Mouse (Mus musculus) midbrain, embryonic 11.5 days (tissue): ENCODE results near the gene Ptprj. TPM values are rescaled to one million over a fixed set of nuclear protein-coding genes. Genes with fewer than 3 reads are reported as not detected.
"Not testable (repeated sequence)": the region's sequence is repeated elsewhere in the genome, so short reads cannot be mapped to it uniquely, and the experiment has no call there.

ENCODE experiments used
- ATAC-seq: fragments of 200-750 bp; cut with Nextera tagmentation; 2 replicates; pipeline ENCODE4 v1.8.0; 2017; ENCODE audit warnings: moderate TSS enrichment, moderate library complexity; ENCODE audit not compliant: low FRiP score
- DNase-seq: peaks from one replicate; pipeline ENCODE4 v3.0.0; 2015; ENCODE audit warnings: low spot score; ENCODE audit errors: missing footprints
- H3K27ac ChIP-seq: fragments of 300-500 bp; sonication (generic); 2 replicates; pipeline ENCODE4 v1.5.1; 2014; ENCODE audit warnings: low read depth, low read length
- H3K27me3 ChIP-seq: fragments of 300-500 bp; sonication (generic); 2 replicates; pipeline ENCODE4 v1.6.1; 2014; ENCODE audit warnings: mild to moderate bottlenecking, low read length, moderate library complexity, mixed read lengths; ENCODE audit not compliant: control insufficient read depth, insufficient read depth
- H3K36me3 ChIP-seq: fragments of 300-500 bp; sonication (generic); 2 replicates; pipeline ENCODE4 v1.6.1; 2014; ENCODE audit warnings: mild to moderate bottlenecking, low read length, moderate library complexity, mixed read lengths; ENCODE audit not compliant: control insufficient read depth, insufficient read depth
- H3K4me1 ChIP-seq: fragments of 300-500 bp; sonication (generic); 2 replicates; pipeline ENCODE4 v1.6.1; 2014; ENCODE audit warnings: low read length; ENCODE audit not compliant: control insufficient read depth, insufficient read depth
- H3K4me2 ChIP-seq: fragments of 300-500 bp; sonication (generic); 2 replicates; pipeline ENCODE4 v1.6.1; 2014; ENCODE audit warnings: mild to moderate bottlenecking, moderate library complexity
- H3K4me3 ChIP-seq: fragments of 300-500 bp; sonication (generic); 2 replicates; pipeline ENCODE4 v1.5.1; 2014; ENCODE audit warnings: low read depth, low read length
- H3K9ac ChIP-seq: fragments of 300-500 bp; sonication (generic); 2 replicates; pipeline ENCODE4 v1.6.1; 2014; ENCODE audit warnings: low read length
- H3K9me3 ChIP-seq: fragments of 300-500 bp; sonication (generic); 2 replicates; pipeline ENCODE4 v1.6.1; 2016; ENCODE audit warnings: low read length; ENCODE audit not compliant: control insufficient read depth
- WGBS: fragments of 180-500 bp; shearing (Covaris S2); extraction: QIAGEN DNeasy Blood & Tissue Kit; methylation state at CpG from one replicate; pipeline ENCODE4 v1.1.7; 2014; 5-methylcytosine and 5-hydroxymethylcytosine counted together
- polyA plus RNA-seq: library from polyadenylated mRNA; unstranded; fragments of >200 nt; fragmentation: Nextera tagmentation; extraction: Ambion mirVana; gene quantifications from 2 replicates; pipeline ENCODE4 v1.2.1, GENCODE M21; 2014

Gene Ptprj
- polyA plus RNA-seq, 1 experiment from 2014 or later = 2.9 TPM

- Histone ChIP-seq H3K4me3 (no peak overlapping the region), H3K36me3 (no peaks in the 10 kb centered on the region), H3K27ac (no peak overlapping the region), H3K4me2 (no peak overlapping the region), H3K9ac (no peak overlapping the region), H3K9me3 (no peaks in the 10 kb centered on the region), H3K27me3 (no peaks in the 10 kb centered on the region), H3K4me1 (no peaks in the 10 kb centered on the region)
- no peak for ATAC-seq
- no peak for DNase-seq
Observed at GRCm38 (mm10) chr2:90462252-90462651, 118.2 kb downstream of the Ptprj start.

- Histone ChIP-seq H3K27ac (no peak overlapping the region), H3K36me3 (no peaks in the 10 kb centered on the region), H3K4me1 (no peaks in the 10 kb centered on the region), H3K4me2 (no peak overlapping the region), H3K9ac (no peak overlapping the region), H3K9me3 (no peaks in the 10 kb centered on the region), H3K4me3 (no peak overlapping the region), H3K27me3 (no peaks in the 10 kb centered on the region)
- DNase-seq = no peak
- WGBS = 94% methylated on average over 12 of the region's 12 CpGs
- no peak for ATAC-seq
Observed at GRCm38 (mm10) chr2:90457946-90458345, 122.5 kb downstream of the Ptprj start.

- H3K27ac ChIP-seq = no peak overlapping the region
- H3K36me3 ChIP-seq = no peaks in the 10 kb centered on the region
- no peaks in the 10 kb centered on the region for H3K27me3 ChIP-seq
- no peaks in the 10 kb centered on the region for H3K9me3 ChIP-seq
- no peak overlapping the region for H3K9ac ChIP-seq
- WGBS = 83% methylated on average over 3 of the region's 3 CpGs
- ATAC-seq (no peak), DNase-seq (no peak)
- no peak overlapping the region for H3K4me3 ChIP-seq
- H3K4me2 ChIP-seq = no peak overlapping the region
- H3K4me1 ChIP-seq = no peaks in the 10 kb centered on the region
Observed at GRCm38 (mm10) chr2:90452380-90452779, 128.1 kb downstream of the Ptprj start.

- Histone ChIP-seq H3K9ac (no peak overlapping the region), H3K27me3 (no peaks in the 10 kb centered on the region), H3K4me2 (no peak overlapping the region), H3K27ac (no peak overlapping the region), H3K36me3 (no peaks in the 10 kb centered on the region), H3K4me3 (no peak overlapping the region), H3K4me1 (no peaks in the 10 kb centered on the region), H3K9me3 (no peaks in the 10 kb centered on the region)
- WGBS = 88% methylated on average over 15 of the region's 15 CpGs
- no peak for DNase-seq
- no peak for ATAC-seq
Observed at GRCm38 (mm10) chr2:90448967-90449740, 131.3 kb downstream of the Ptprj start.

- Histone ChIP-seq H3K27me3 (no peaks in the 10 kb centered on the region), H3K4me2 (no peak overlapping the region), H3K9ac (no peak overlapping the region), H3K4me1 (no peaks in the 10 kb centered on the region), H3K4me3 (no peak overlapping the region), H3K27ac (no peak overlapping the region), H3K36me3 (no peaks in the 10 kb centered on the region), H3K9me3 (no peaks in the 10 kb centered on the region)
- DNase-seq (no peak), ATAC-seq (no peak)
- WGBS = 83% methylated on average over 5 of the region's 5 CpGs
Observed at GRCm38 (mm10) chr2:90443811-90444210, 136.6 kb downstream of the Ptprj start.

- H3K9ac ChIP-seq, ATAC-seq, DNase-seq, H3K4me3 ChIP-seq, H3K4me1 ChIP-seq, H3K36me3 ChIP-seq, H3K27me3 ChIP-seq, H3K27ac ChIP-seq, H3K9me3 ChIP-seq, H3K4me2 ChIP-seq: not testable (repeated sequence)
- WGBS = 43% methylated on average over 4 of the region's 4 CpGs
Observed at GRCm38 (mm10) chr2:90441811-90442210, 138.6 kb downstream of the Ptprj start.

GRCm38 (mm10) chr2:90440169-90440568 is 140.3 kb downstream of the Ptprj start:
- not testable (repeated sequence) for H3K9ac ChIP-seq, H3K36me3 ChIP-seq, ATAC-seq, H3K4me1 ChIP-seq, H3K27ac ChIP-seq, DNase-seq, H3K27me3 ChIP-seq, H3K4me2 ChIP-seq, H3K4me3 ChIP-seq, H3K9me3 ChIP-seq

GRCm38 (mm10) chr2:90437453-90437852 is 143.0 kb downstream of the Ptprj start:
- H3K9ac ChIP-seq, H3K27me3 ChIP-seq, H3K4me2 ChIP-seq, DNase-seq, H3K4me3 ChIP-seq, H3K4me1 ChIP-seq, H3K36me3 ChIP-seq, ATAC-seq, H3K9me3 ChIP-seq, H3K27ac ChIP-seq: not testable (repeated sequence)
- 97% methylated on average over 1 of the region's 5 CpGs for WGBS

- no CpG with 5 or more reads among the region's 4 CpGs for WGBS
- not testable (repeated sequence) for H3K9ac ChIP-seq, DNase-seq, H3K27ac ChIP-seq, H3K4me2 ChIP-seq, H3K36me3 ChIP-seq, H3K4me3 ChIP-seq, H3K9me3 ChIP-seq, H3K27me3 ChIP-seq, H3K4me1 ChIP-seq
- 0 out of 2 replicates have a peak, but pooled peaks have one; percentile 61 for ATAC-seq
Observed at GRCm38 (mm10) chr2:90429782-90430181, 150.7 kb downstream of the Ptprj start.
